Mouse (Mus musculus) stomach, postnatal 0 days (tissue): ENCODE results near the gene Birc6.

ENCODE experiments used
- CTCF ChIP-seq: IDR thresholded peaks from 2 replicates; pipeline ENCODE4 v1.5.1; 2016; ENCODE audit warnings: antibody characterized with exemption, low read depth, mild to moderate bottlenecking, moderate library complexity
- EP300 ChIP-seq: optimal IDR thresholded peaks from 2 replicates; pipeline ENCODE3; 2016; ENCODE audit warnings: antibody characterized with exemption

DNA sequence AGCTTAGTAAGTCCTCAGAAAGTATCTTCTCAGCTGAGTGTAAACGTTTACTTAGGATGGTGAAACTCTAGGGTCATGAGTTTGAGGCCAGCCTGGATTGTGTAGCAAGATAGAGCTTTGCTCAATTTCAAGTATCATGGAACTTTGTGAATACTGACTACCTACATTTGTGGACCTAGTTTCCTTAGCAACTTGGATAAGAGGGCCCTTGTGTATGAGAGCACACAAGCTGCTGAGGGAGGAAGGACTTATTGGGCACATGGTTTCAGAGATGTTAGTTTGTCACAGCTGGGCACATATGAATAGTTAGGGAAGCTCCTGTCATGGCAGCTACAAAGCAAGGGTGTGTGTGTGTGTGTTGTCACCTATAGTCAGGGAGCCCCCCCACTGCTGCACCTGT is 52.6 kb downstream of the Birc6 start:
- TF ChIP-seq CTCF = no peak
- no peak for TF ChIP-seq EP300
